Mouse (Mus musculus): ENCODE results near the gene Rac1.

DNA sequence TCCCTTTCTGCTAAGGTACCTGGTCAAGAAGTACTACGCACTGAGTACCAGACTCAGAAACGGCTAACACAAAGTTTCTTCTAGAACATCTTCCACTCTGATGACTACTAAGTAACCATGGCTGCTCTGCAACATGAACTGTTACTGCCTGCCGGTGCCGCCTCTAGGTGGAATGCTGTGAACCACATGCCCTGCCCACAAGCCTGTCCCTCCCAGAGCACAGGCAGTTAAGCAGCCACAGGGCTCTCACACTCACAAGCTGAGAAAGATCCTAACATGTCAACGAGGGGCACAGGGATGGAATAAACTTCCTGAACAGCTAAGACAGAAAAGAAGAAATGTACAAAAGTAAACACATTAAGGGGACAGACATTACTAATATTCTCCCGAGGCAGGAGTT lies 10.4 kb downstream of the Rac1 start:
- no peak for TF ChIP-seq CTCF (IDR thresholded peaks at IDR 0.05; ENCODE audit: extremely low read depth, insufficient read depth, insufficient read length, insufficient replicate concordance)
- no peak for TF ChIP-seq POLR2A (IDR thresholded peaks at IDR 0.05; ENCODE audit: low read depth, low read length)

Data from spleen, adult 2 months (tissue).